Mouse (Mus musculus) stomach, embryonic 16.5 days (tissue): ENCODE measurements around the gene Il2ra. TPM values are rescaled to one million over a fixed set of nuclear protein-coding genes. Genes with fewer than 3 reads are reported as not detected.

Source experiments
- ATAC-seq: fragments of 200-750 bp; cut with Nextera tagmentation; 2 replicates; pipeline ENCODE4 v1.8.0; 2017; ENCODE audit warnings: moderate number of reproducible peaks, moderate TSS enrichment; ENCODE audit not compliant: insufficient read depth, low FRiP score
- H3K27ac ChIP-seq: fragments of 300-500 bp; sonication (generic); 2 replicates; pipeline ENCODE4 v1.5.1; 2014; ENCODE audit warnings: low read length
- H3K27me3 ChIP-seq: fragments of 300-500 bp; sonication (generic); 2 replicates; pipeline ENCODE4 v1.6.1; 2014; ENCODE audit warnings: low read length, control low read depth, mixed read lengths; ENCODE audit not compliant: control insufficient read depth, insufficient read depth
- H3K36me3 ChIP-seq: fragments of 300-500 bp; sonication (generic); 2 replicates; pipeline ENCODE4 v1.6.1; 2014; ENCODE audit warnings: low read length; ENCODE audit not compliant: control insufficient read depth, insufficient read depth
- H3K4me1 ChIP-seq: fragments of 300-500 bp; sonication (generic); 2 replicates; pipeline ENCODE4 v1.6.1; 2014; ENCODE audit warnings: low read length, control low read depth, mixed read lengths; ENCODE audit not compliant: control insufficient read depth, insufficient read depth
- H3K4me2 ChIP-seq: fragments of 300-500 bp; sonication (generic); 2 replicates; pipeline ENCODE4 v1.6.1; 2014; ENCODE audit warnings: low read depth, low read length, mixed read lengths
- H3K4me3 ChIP-seq: fragments of 300-500 bp; sonication (generic); replicated peaks from 2 replicates; pipeline ENCODE4 v1.5.1; 2014; ENCODE audit warnings: mild to moderate bottlenecking, low read length
- H3K9ac ChIP-seq: fragments of 300-500 bp; sonication (generic); 2 replicates; pipeline ENCODE4 v1.6.1; 2014; ENCODE audit warnings: low read length
- H3K9me3 ChIP-seq: fragments of 300-500 bp; sonication (generic); replicated peaks from 2 replicates; pipeline ENCODE4 v1.6.1; 2016; ENCODE audit warnings: low read length, control low read depth; ENCODE audit not compliant: control insufficient read depth
- WGBS: fragments of 180-500 bp; shearing (Covaris S2); extraction: QIAGEN DNeasy Blood & Tissue Kit; methylation state at CpG from one replicate; pipeline ENCODE4 v1.1.7; 2014; 5-methylcytosine and 5-hydroxymethylcytosine counted together
- polyA plus RNA-seq: library from polyadenylated mRNA; unstranded; fragments of >200 nt; fragmentation: Nextera tagmentation; extraction: Ambion mirVana; gene quantifications from 2 replicates; pipeline ENCODE4 v1.2.1, GENCODE M21; 2015

Il2ra gene
- polyA plus RNA-seq, 1 experiment from 2014 or later = not detected

GRCm38 (mm10) chr2:11616846-11617245 lies 25.8 kb upstream of the Il2ra start:
- no peaks in the 10 kb centered on the region for H3K4me1 ChIP-seq
- H3K4me2 ChIP-seq = no peak overlapping the region
- H3K36me3 ChIP-seq = no peaks in the 10 kb centered on the region
- no peak for ATAC-seq
- H3K27ac ChIP-seq = no peak overlapping the region
- 92% methylated on average over 9 of the region's 9 CpGs for WGBS
- H3K9me3 ChIP-seq = no peaks in the 10 kb centered on the region; the same call in 1 of the 2 replicates
- H3K9ac ChIP-seq = no peak overlapping the region
- no peaks in the 10 kb centered on the region for H3K27me3 ChIP-seq
- no peak overlapping the region for H3K4me3 ChIP-seq

- Histone ChIP-seq H3K9ac (no peak overlapping the region), H3K36me3 (no peaks in the 10 kb centered on the region), H3K27me3 (no peaks in the 10 kb centered on the region), H3K4me2 (no peak overlapping the region), H3K27ac (no peak overlapping the region), H3K4me1 (no peaks in the 10 kb centered on the region), H3K4me3 (no peak overlapping the region), H3K9me3 (no peaks in the 10 kb centered on the region; the same call in 1 of the 2 replicates)
- 70% methylated on average over 2 of the region's 2 CpGs for WGBS
- ATAC-seq = no peak
These were observed 23.0 kb upstream of the Il2ra start for GRCm38 (mm10) chr2:11619598-11619997.

- Histone ChIP-seq H3K9ac (no peak overlapping the region), H3K4me1 (no peaks in the 10 kb centered on the region), H3K9me3 (no peaks in the 10 kb centered on the region), H3K4me3 (no peak overlapping the region), H3K27me3 (no peaks in the 10 kb centered on the region), H3K27ac (no peak overlapping the region), H3K4me2 (no peak overlapping the region), H3K36me3 (no peaks in the 10 kb centered on the region)
- WGBS = 91% methylated on average over 7 of the region's 8 CpGs
- no peak for ATAC-seq
These were observed 19.4 kb upstream of the Il2ra start for GRCm38 (mm10) chr2:11623173-11623572.

- no peak overlapping the region for H3K4me2 ChIP-seq
- H3K4me3 ChIP-seq = no peak overlapping the region
- ATAC-seq = no peak
- WGBS = 82% methylated on average over 2 of the region's 2 CpGs
- H3K27ac ChIP-seq = no peak overlapping the region
- no peak overlapping the region for H3K9ac ChIP-seq
- no peaks in the 10 kb centered on the region for H3K36me3 ChIP-seq
- H3K4me1 ChIP-seq = no peaks in the 10 kb centered on the region
- no peaks in the 10 kb centered on the region for H3K9me3 ChIP-seq
- no peaks in the 10 kb centered on the region for H3K27me3 ChIP-seq
These were observed 18.9 kb upstream of the Il2ra start for GRCm38 (mm10) chr2:11623726-11624125.

- Histone ChIP-seq H3K9me3 (no peaks in the 10 kb centered on the region), H3K9ac (no peak within 1 kb of the TSS)
- 91% methylated on average over 5 of the region's 5 CpGs for WGBS
These were observed 16.7 kb upstream of the Il2ra start, which contains the start of gene Gm17490 for GRCm38 (mm10) chr2:11625890-11626289. TSS of gene Gm17490 (minus strand) at chr2:11626264.

GRCm38 (mm10) chr2:11635035-11635434 lies 7.6 kb upstream of the Il2ra start:
- H3K4me2 ChIP-seq = no peak overlapping the region
- no peaks in the 10 kb centered on the region for H3K9me3 ChIP-seq
- no peaks in the 10 kb centered on the region for H3K27me3 ChIP-seq
- H3K4me3 ChIP-seq = no peak overlapping the region
- no peak for ATAC-seq
- H3K4me1 ChIP-seq = no peaks in the 10 kb centered on the region
- H3K27ac ChIP-seq = no peak overlapping the region
- H3K9ac ChIP-seq = no peak overlapping the region
- 81% methylated on average over 6 of the region's 6 CpGs for WGBS
- no peaks in the 10 kb centered on the region for H3K36me3 ChIP-seq

More at GRCm38 (mm10) chr2:11625890-11626289, 16.7 kb upstream of the Il2ra start, which contains the start of gene Gm17490:
- Histone ChIP-seq H3K4me1 (no peaks in the 10 kb centered on the region), H3K4me3 (no peak within 1 kb of the TSS), H3K27me3 (no peaks in the 10 kb centered on the region), H3K36me3 (no peaks in the 10 kb centered on the region), H3K27ac (no peak within 1 kb of the TSS), H3K4me2 (no peak within 1 kb of the TSS)
- ATAC-seq = no peak

- 92% methylated on average over 5 of the region's 5 CpGs for WGBS
- H3K4me2 ChIP-seq = no peak overlapping the region
- H3K4me1 ChIP-seq = no peaks in the 10 kb centered on the region
- H3K27me3 ChIP-seq = no peaks in the 10 kb centered on the region
- no peak overlapping the region for H3K4me3 ChIP-seq
- H3K36me3 ChIP-seq = no peaks in the 10 kb centered on the region
- H3K27ac ChIP-seq = no peak overlapping the region
- no peak for ATAC-seq
- no peaks in the 10 kb centered on the region for H3K9me3 ChIP-seq
- H3K9ac ChIP-seq = no peak overlapping the region
These were observed 7.0 kb upstream of the Il2ra start for GRCm38 (mm10) chr2:11635471-11636137.

- 61% methylated on average over 3 of the region's 3 CpGs for WGBS
- Histone ChIP-seq H3K9me3 (no peaks in the 10 kb centered on the region), H3K36me3 (no peaks in the 10 kb centered on the region), H3K9ac (no peak overlapping the region), H3K4me1 (no peaks in the 10 kb centered on the region), H3K27me3 (no peaks in the 10 kb centered on the region), H3K27ac (no peak overlapping the region), H3K4me2 (no peak overlapping the region), H3K4me3 (no peak overlapping the region)
- ATAC-seq = no peak
These were observed 6.5 kb upstream of the Il2ra start for GRCm38 (mm10) chr2:11636138-11636480.

GRCm38 (mm10) chr2:11637115-11637514 lies 5.5 kb upstream of the Il2ra start:
- no peak for ATAC-seq
- no peak overlapping the region for H3K4me2 ChIP-seq

More at GRCm38 (mm10) chr2:11637115-11637514, 5.5 kb upstream of the Il2ra start:
- H3K4me3 ChIP-seq = no peak overlapping the region
- WGBS = 61% methylated on average over 1 of the region's 1 CpGs
- H3K4me1 ChIP-seq = no peaks in the 10 kb centered on the region
- no peaks in the 10 kb centered on the region for H3K36me3 ChIP-seq
- no peaks in the 10 kb centered on the region for H3K9me3 ChIP-seq
- no peak overlapping the region for H3K27ac ChIP-seq
- H3K9ac ChIP-seq = no peak overlapping the region
- H3K27me3 ChIP-seq = no peaks in the 10 kb centered on the region
